Mouse (Mus musculus) erythroblast, embryonic 14.5 days (primary cell): Measurements from ENCODE around the gene Pde10a.

Source experiments
- GATA1 ChIP-seq: IDR thresholded peaks from 2 replicates; pipeline ENCODE4 v1.6.1; 2012; ENCODE audit warnings: low read length, inconsistent platforms, mixed read lengths
- TAL1 ChIP-seq: IDR thresholded peaks from 3 replicates; pipeline ENCODE4 v1.6.1; 2012; ENCODE audit warnings: low read length, inconsistent platforms, mixed read lengths

DNA sequence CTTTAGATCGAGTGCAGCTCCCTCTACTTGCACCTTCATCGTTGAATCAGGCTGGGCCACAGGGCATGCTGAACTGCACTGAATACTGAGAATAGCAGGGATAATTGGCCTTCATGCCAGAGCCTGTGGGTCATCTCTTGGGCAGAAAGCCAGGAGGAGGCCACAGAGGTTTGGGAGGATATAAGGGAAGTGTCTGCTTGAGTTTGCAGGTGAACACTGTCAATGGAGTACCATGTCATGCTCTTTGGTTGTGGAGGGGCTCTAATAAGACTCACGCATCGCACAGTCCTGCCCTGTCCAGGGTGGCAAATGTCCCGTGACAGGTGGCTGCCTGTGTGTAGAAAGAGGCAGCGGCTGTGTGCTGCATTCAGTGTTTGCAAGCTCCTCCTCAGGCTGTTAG is 433.0 kb downstream of the Pde10a start:
- TF ChIP-seq GATA1 (no peak), TAL1 (no peak)
